Mouse (Mus musculus) urinary bladder, postnatal 25 days (tissue): ENCODE data around the gene Htr6.

Source experiments
- DNase-seq: peaks from one replicate; pipeline ENCODE4 v3.0.0; 2022; ENCODE audit warnings: low spot score

Gene Htr6

GRCm38 (mm10) chr4:139075041-139075711, at the start of gene Htr6:
Gene Htr6, minus strand, starts transcription at chr4:139075570.
- no peak for DNase-seq

GRCm38 (mm10) chr4:139124940-139125339, 49.6 kb upstream of the Htr6 start:
- no peak for DNase-seq

- no peak for DNase-seq
Measured at GRCm38 (mm10) chr4:139122557-139122956, 47.2 kb upstream of the Htr6 start.

- DNase-seq = no peak
Measured at GRCm38 (mm10) chr4:139120998-139121397, 45.6 kb upstream of the Htr6 start.

GRCm38 (mm10) chr4:139120281-139120814, 45.0 kb upstream of the Htr6 start:
- DNase-seq = no peak

- DNase-seq = no peak
Measured at GRCm38 (mm10) chr4:139116356-139117063, 41.1 kb upstream of the Htr6 start.

GRCm38 (mm10) chr4:139115721-139116120, 40.4 kb upstream of the Htr6 start:
- no peak for DNase-seq

- no peak for DNase-seq
Measured at GRCm38 (mm10) chr4:139112482-139112881, 37.1 kb upstream of the Htr6 start.

GRCm38 (mm10) chr4:139111421-139111820, 36.1 kb upstream of the Htr6 start:
- no peak for DNase-seq

- DNase-seq = no peak
Measured at GRCm38 (mm10) chr4:139110858-139111257, 35.5 kb upstream of the Htr6 start.

- DNase-seq = no peak
Measured at GRCm38 (mm10) chr4:139105453-139105852, 30.1 kb upstream of the Htr6 start.

GRCm38 (mm10) chr4:139101546-139101945, 26.2 kb upstream of the Htr6 start:
- DNase-seq = no peak

GRCm38 (mm10) chr4:139100326-139100725, 25.0 kb upstream of the Htr6 start:
- no peak for DNase-seq

- no peak for DNase-seq
Measured at GRCm38 (mm10) chr4:139096201-139096600, 20.8 kb upstream of the Htr6 start.

GRCm38 (mm10) chr4:139095406-139095805, 20.0 kb upstream of the Htr6 start:
- DNase-seq = no peak

GRCm38 (mm10) chr4:139093196-139093530, 17.8 kb upstream of the Htr6 start:
- DNase-seq = no peak

- peak; percentile 62 for DNase-seq
Measured at GRCm38 (mm10) chr4:139092356-139093195, 17.2 kb upstream of the Htr6 start, which contains the start of gene Nbl1. Gene Nbl1, minus strand, starts transcription at chr4:139092993.

- no peak for DNase-seq
Measured at GRCm38 (mm10) chr4:139091478-139092355, 16.3 kb upstream of the Htr6 start.

GRCm38 (mm10) chr4:139091066-139091465, 15.7 kb upstream of the Htr6 start:
- no peak for DNase-seq

GRCm38 (mm10) chr4:139090303-139090940, 15.1 kb upstream of the Htr6 start:
- no peak for DNase-seq
